Mouse (Mus musculus) forebrain, embryonic 14.5 days (tissue): ENCODE data around the gene Lrfn2. TPM values are rescaled to one million over a fixed set of nuclear protein-coding genes. Genes with fewer than 3 reads are reported as not detected.

Experiments
- ATAC-seq: fragments of 200-750 bp; cut with Nextera tagmentation; 2 replicates; pipeline ENCODE4 v1.8.0; 2017; ENCODE audit warnings: mild to moderate bottlenecking, moderate library complexity
- DNase-seq: peaks from one replicate; pipeline ENCODE4 v3.0.0-alpha.2; 2015; ENCODE audit warnings: low spot score
- H3K27ac ChIP-seq: fragments of 300-500 bp; sonication (generic); 2 replicates; pipeline ENCODE4 v1.5.1; 2014; ENCODE audit warnings: low read depth, mild to moderate bottlenecking, control low read depth, low read length, moderate library complexity
- H3K27me3 ChIP-seq: fragments of 300-500 bp; sonication (generic); replicated peaks from 2 replicates; pipeline ENCODE4 v1.6.1; 2014; ENCODE audit warnings: low read length, control low read depth, mixed read lengths; ENCODE audit not compliant: control insufficient read depth, insufficient read depth
- H3K36me3 ChIP-seq: fragments of 300-500 bp; sonication (generic); 2 replicates; pipeline ENCODE4 v1.6.1; 2014; ENCODE audit warnings: low read length, control low read depth; ENCODE audit not compliant: control insufficient read depth, insufficient read depth
- H3K4me1 ChIP-seq: fragments of 300-500 bp; sonication (generic); 2 replicates; pipeline ENCODE4 v1.6.1; 2014; ENCODE audit warnings: antibody characterized with exemption, low read length, control low read depth; ENCODE audit not compliant: control insufficient read depth, insufficient read depth
- H3K4me2 ChIP-seq: fragments of 300-500 bp; sonication (generic); 2 replicates; pipeline ENCODE4 v1.6.1; 2014; ENCODE audit warnings: mild to moderate bottlenecking, control low read depth, low read length
- H3K4me3 ChIP-seq: fragments of 300-500 bp; sonication (generic); 2 replicates; pipeline ENCODE4 v1.5.1; 2014; ENCODE audit warnings: low read depth, low read length, control low read depth
- H3K9ac ChIP-seq: fragments of 300-500 bp; sonication (generic); 2 replicates; pipeline ENCODE4 v1.6.1; 2014; ENCODE audit warnings: mild to moderate bottlenecking, low read length, control low read depth, moderate library complexity
- H3K9me3 ChIP-seq: fragments of 300-500 bp; sonication (generic); replicated peaks from 2 replicates; pipeline ENCODE4 v1.6.1; 2016; ENCODE audit warnings: low read length, control low read depth, mixed read lengths; ENCODE audit not compliant: control insufficient read depth
- WGBS: fragments of 180-500 bp; shearing (Covaris S2); extraction: QIAGEN DNeasy Blood & Tissue Kit; methylation state at CpG from one replicate; pipeline ENCODE4 v1.1.7; 2014; 5-methylcytosine and 5-hydroxymethylcytosine counted together
- polyA plus RNA-seq: library from polyadenylated mRNA; unstranded; fragments of >200 nt; fragmentation: Nextera tagmentation; extraction: Ambion mirVana; gene quantifications from 2 replicates; pipeline ENCODE4 v1.2.1, GENCODE M21; 2014

The Lrfn2 gene
- polyA plus RNA-seq, 1 experiment from 2014 or later = 3.5 TPM

DNA sequence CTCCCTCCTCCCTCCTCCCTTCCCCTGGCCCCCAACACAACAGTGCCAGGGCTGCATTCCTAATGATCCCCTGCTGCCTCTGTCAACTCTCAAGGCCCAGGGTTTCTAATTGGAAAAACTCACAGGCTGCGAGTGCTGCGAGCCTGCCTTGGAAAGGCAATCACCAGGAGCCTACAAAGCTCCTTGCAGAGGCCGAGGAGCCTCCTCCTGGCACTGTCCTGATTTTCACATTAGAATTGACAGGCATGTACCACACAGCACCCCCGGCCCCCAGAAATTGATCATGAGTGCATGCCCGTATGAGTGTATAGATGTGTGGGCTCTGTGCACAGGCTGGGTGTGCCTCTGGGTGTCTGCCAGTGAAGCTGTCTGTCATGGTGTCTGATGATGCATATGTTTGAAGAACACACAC, 44.4 kb downstream of the Lrfn2 start:
- Histone ChIP-seq H3K4me1 (peaks cover 41% of the 10 kb centered on the region), H3K27me3 (no peaks in the 10 kb centered on the region), H3K9me3 (no peaks in the 10 kb centered on the region), H3K9ac (no peak overlapping the region), H3K36me3 (no peaks in the 10 kb centered on the region), H3K4me2 (no peak overlapping the region), H3K27ac (peak overlapping the region; percentile 87), H3K4me3 (no peak overlapping the region)
- ATAC-seq = peak; percentile 89
- peak; percentile 89 for DNase-seq
- WGBS = 4% methylated on average over 5 of the region's 5 CpGs

DNA sequence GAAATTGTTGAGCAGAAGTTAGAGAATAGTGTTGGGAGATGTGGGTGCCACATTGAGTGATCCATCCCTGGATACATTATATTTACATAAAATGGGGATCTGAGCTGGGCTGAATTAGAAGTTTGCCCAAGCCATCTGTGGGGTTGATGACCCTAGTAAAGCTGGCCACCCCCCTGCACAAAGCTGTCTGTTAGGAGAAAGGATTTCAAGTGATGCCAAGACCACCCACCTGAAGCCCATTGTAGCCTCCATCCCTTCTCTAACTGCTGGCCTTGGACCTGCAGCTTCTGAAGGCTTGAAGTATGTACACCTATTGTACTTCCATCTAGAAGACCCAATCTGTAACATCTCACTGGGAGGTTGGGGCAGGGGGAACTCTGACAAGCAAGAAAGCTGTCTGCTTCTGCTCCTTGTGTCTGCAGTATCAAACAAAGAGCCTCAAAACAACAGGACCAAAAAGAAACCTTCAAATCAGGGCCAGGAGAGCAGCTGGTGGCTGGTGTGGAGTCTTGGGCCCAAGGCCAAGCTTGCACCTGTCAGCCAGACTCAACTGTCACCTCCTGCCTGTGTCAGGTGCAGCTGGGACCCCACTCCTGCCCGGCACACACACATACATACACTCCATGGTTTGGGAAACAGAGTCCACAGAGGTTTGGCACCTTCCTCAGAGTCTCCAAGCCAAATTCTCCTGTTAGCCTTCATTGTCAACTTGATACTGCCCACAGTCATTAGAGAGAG, 63.2 kb downstream of the Lrfn2 start:
- H3K36me3 ChIP-seq = no peaks in the 10 kb centered on the region
- ATAC-seq (no peak), DNase-seq (no peak)
- H3K27ac ChIP-seq = no peak overlapping the region
- H3K27me3 ChIP-seq = no peaks in the 10 kb centered on the region
- H3K9ac ChIP-seq = no peak overlapping the region
- 57% methylated on average over 1 of the region's 1 CpGs for WGBS
- H3K4me1 ChIP-seq = peaks cover 11% of the 10 kb centered on the region
- H3K9me3 ChIP-seq = no peaks in the 10 kb centered on the region
- H3K4me3 ChIP-seq = no peak overlapping the region
- H3K4me2 ChIP-seq = no peak overlapping the region

- Histone ChIP-seq H3K27ac (peak overlapping the region; percentile 35; the same call in 1 of the 2 replicates), H3K27me3 (no peaks in the 10 kb centered on the region), H3K9ac (0 out of 2 replicates have a peak overlapping the region, but pooled peaks have one; percentile 13), H3K9me3 (no peaks in the 10 kb centered on the region), H3K4me2 (peak overlapping the region; percentile 28; the same call in 1 of the 2 replicates), H3K36me3 (no peaks in the 10 kb centered on the region), H3K4me3 (no peak overlapping the region), H3K4me1 (peaks cover 13% of the 10 kb centered on the region)
- ATAC-seq = peak; percentile 90
- WGBS = 2% methylated on average over 11 of the region's 11 CpGs
- DNase-seq = peak; percentile 86
These were observed 67.5 kb downstream of the Lrfn2 start for GRCm38 (mm10) chr17:48999463-49000227.

DNA sequence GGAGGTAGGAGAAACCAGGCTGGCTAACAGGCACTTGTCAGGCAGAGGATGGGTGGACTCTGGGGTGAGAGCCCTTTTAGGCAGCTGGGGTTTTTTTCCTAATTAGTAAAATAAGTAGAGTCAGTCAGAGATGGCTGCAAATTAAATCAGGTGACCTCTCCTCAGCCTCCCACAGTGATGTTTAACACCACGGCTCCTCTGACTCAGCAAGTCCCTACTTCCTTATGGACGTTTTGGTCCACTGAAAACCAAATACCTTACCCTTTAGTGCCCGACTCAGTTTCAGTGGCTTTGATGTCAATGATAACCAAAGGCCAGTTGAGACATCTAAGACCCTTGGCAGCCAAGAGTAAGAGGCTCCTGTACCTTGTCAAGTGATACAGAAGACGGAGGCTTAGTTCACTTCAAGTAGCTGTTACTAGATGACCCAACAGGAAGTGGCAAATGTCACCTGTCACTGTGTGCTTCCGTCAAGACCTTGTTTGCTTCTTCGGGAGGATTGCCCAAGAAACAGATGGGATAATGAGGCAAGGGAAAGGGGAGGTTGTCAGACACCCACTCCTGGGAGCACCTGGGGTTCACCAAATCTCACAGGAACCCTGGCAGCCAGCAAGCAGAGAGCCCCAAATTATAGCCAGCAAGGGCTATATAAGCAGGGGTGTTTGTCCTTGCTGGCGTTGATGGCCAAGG, 77.3 kb downstream of the Lrfn2 start:
- ATAC-seq (no peak), DNase-seq (no peak)
- Histone ChIP-seq H3K27me3 (no peaks in the 10 kb centered on the region), H3K4me3 (no peak overlapping the region), H3K9ac (no peak overlapping the region), H3K4me1 (no peaks in the 10 kb centered on the region), H3K9me3 (no peaks in the 10 kb centered on the region), H3K36me3 (no peaks in the 10 kb centered on the region), H3K4me2 (no peak overlapping the region), H3K27ac (no peak overlapping the region)
- WGBS = 86% methylated on average over 7 of the region's 7 CpGs

DNA sequence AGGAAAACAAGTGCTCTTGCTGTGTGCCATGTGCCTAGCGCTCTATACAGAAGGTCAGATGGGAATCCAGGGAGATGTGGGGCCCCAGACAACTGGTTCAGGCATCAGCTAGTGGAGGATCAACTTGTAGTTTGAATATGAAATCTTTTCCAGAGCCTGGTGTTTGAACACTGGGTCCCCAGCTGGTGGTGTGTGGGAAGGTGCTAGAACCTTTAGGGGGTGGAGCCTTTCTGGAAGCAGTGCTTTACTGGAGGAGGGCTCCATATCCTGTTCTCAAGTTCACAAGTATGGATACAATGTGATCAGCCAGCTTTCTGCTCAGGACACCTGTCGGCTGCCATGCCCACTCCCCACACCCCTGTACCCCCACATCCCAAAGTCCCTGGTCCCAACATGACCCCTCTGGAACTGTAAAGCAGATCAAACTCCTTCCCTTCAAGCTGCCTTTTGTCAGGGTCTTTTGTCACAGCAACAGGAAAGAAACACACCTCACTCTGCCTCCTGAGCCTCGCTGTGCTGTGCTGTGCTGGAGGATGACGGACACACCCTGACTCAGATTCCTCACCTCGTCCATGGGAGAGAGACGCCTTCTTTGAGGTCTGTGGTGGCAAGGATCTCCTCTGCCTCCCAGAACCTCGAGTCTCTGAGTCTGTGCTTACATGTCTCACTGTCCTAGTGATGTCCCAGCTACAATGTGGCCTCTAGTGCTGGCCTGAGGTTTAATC, 81.9 kb downstream of the Lrfn2 start:
- Histone ChIP-seq H3K4me3 (no peak overlapping the region), H3K27ac (no peak overlapping the region), H3K4me1 (peaks cover 4% of the 10 kb centered on the region; the same call in 1 of the 2 replicates), H3K9ac (no peak overlapping the region), H3K36me3 (no peaks in the 10 kb centered on the region), H3K4me2 (no peak overlapping the region), H3K27me3 (no peaks in the 10 kb centered on the region), H3K9me3 (no peaks in the 10 kb centered on the region)
- 82% methylated on average over 7 of the region's 7 CpGs for WGBS
- ATAC-seq (no peak), DNase-seq (no peak)

GRCm38 (mm10) chr17:49015368-49015767, 83.2 kb downstream of the Lrfn2 start:
- no peak overlapping the region for H3K27ac ChIP-seq
- H3K4me1 ChIP-seq = peaks cover 4% of the 10 kb centered on the region; the same call in 1 of the 2 replicates
- DNase-seq (no peak), ATAC-seq (no peak)
- no peaks in the 10 kb centered on the region for H3K27me3 ChIP-seq
- H3K9me3 ChIP-seq = no peaks in the 10 kb centered on the region
- no peaks in the 10 kb centered on the region for H3K36me3 ChIP-seq
- H3K4me3 ChIP-seq = no peak overlapping the region
- no peak overlapping the region for H3K9ac ChIP-seq
- WGBS = 94% methylated on average over 6 of the region's 6 CpGs
- no peak overlapping the region for H3K4me2 ChIP-seq

DNA sequence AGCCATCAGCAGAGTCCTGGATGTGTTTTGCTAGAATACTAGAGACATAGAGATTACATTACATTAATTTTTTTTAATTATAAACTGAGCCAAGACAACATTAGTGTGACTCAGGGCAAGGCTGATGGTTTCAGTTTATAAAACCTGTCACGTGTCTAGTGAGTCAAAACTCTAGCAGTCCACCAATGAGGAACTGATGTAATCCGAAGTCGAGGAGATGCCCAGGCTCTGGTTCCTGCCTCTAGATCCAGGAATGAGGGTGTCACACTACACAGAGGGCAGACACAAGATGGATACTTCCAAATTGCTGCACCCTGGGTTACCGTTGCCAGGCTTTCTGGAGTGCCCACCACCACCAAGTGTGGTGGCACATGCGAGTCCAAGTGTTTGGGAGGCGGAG, 84.0 kb downstream of the Lrfn2 start:
- H3K9me3 ChIP-seq = no peaks in the 10 kb centered on the region
- no peak overlapping the region for H3K4me2 ChIP-seq
- H3K27ac ChIP-seq = no peak overlapping the region
- no peak for ATAC-seq
- no peak overlapping the region for H3K4me3 ChIP-seq
- no peak for DNase-seq
- no peaks in the 10 kb centered on the region for H3K36me3 ChIP-seq
- no peaks in the 10 kb centered on the region for H3K27me3 ChIP-seq
- peaks cover 4% of the 10 kb centered on the region; the same call in 1 of the 2 replicates for H3K4me1 ChIP-seq
- H3K9ac ChIP-seq = no peak overlapping the region
- 91% methylated on average over 6 of the region's 6 CpGs for WGBS
